Mouse (Mus musculus) urinary bladder, postnatal 14 days (tissue): ENCODE measurements around the gene Foxl2.
A peak's percentile ranks its signal among the peaks of the same experiment; 100 is the strongest.

ENCODE experiments used
- DNase-seq: peaks from one replicate; pipeline ENCODE4 v3.0.0; 2021; ENCODE audit warnings: low spot score

Foxl2 gene

GRCm38 (mm10) chr9:98955103-98955715, at the start of gene Foxl2:
Gene Foxl2, plus strand, starts transcription at chr9:98955288.
- peak; percentile 21 for DNase-seq

DNA sequence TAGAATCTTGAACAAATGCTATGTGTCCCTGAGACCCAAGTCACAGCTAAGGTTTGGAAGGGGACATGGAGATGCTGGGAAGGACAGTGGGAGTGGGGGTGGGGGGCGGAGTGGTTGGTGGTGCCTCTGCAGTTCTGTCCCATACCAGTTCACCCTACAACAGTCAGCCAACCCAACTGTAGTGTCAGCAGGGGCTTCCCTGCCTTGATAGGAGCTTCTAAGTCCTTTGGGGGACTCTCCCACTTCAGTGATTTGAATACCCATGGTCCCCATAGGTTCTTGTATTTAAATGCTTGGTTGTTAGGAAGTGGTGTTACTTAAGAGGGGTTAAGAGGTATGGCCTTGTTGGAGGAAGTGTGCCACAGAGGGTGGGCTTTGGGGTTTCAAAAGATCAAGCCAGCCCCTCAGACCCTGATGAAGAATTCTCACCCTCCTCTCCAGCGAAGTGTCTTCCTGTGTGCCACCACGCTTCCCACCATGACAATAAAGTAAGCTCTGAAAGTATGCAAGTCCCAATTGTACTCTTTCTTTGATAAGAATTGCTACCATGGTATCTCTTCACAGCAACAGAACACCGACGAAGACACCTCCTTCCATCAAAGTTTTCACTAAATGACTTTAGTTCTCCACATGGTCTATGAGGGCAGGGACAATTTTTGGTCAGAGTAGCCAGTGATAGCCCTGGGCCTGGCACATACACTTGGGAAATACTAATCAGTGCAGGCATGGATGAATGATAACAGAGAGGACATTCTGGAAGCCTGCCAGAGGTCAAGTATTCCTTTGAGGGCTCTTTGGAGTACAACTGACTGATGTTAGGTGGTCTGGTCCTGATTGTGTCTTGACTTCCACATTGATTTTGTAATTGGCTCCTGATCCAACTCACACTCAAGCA, 34.2 kb upstream of the Foxl2 start:
- no peak for DNase-seq

- no peak for DNase-seq
Observed at GRCm38 (mm10) chr9:98923119-98923518, 32.0 kb upstream of the Foxl2 start.

GRCm38 (mm10) chr9:98924183-98924582, 30.9 kb upstream of the Foxl2 start:
- DNase-seq = no peak

- DNase-seq = no peak
Observed at GRCm38 (mm10) chr9:98929496-98929895, 25.6 kb upstream of the Foxl2 start.

DNA sequence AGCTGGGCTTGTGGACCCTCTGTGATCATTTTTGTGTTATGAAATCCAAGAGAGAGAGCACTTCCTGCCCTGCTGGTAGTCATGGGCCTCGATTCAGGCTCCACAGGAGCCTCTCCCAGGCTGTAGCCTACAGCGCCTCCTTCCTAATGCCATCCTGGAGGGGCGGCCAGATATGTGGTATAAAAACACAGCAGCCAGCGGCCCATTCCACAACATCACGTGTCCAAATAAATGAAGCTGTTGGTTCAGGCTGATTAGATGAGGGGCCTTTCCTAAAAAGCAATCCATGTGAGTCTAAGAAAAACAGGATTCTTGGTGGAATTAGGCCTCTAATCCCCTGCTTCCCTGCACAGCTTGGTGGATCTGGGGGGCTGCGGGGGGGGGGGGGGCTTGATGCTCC, 22.2 kb upstream of the Foxl2 start:
- DNase-seq = no peak

- no peak for DNase-seq
Observed at GRCm38 (mm10) chr9:98935190-98935909, 19.7 kb upstream of the Foxl2 start.

DNA sequence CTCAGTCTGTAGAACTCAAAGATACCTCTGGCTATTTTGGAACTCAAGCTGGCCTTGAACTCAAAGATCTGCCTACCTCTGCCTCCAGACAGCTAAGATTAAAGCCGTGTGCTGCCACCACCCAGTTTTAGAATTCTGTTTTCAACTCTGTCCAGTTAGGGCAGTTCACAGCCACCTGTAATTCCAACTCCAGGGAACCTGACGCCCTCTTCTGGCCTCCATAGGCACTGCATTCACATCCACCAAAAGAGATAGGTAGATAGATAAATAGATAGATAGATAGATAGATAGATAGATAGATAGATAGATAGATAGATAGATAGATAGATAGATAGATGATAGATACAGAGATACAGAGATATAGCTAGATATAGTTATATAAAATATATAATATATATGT, 15.8 kb upstream of the Foxl2 start:
- DNase-seq = no peak

- DNase-seq = no peak
Observed at GRCm38 (mm10) chr9:98952171-98953050, 2.7 kb upstream of the Foxl2 start.

DNA sequence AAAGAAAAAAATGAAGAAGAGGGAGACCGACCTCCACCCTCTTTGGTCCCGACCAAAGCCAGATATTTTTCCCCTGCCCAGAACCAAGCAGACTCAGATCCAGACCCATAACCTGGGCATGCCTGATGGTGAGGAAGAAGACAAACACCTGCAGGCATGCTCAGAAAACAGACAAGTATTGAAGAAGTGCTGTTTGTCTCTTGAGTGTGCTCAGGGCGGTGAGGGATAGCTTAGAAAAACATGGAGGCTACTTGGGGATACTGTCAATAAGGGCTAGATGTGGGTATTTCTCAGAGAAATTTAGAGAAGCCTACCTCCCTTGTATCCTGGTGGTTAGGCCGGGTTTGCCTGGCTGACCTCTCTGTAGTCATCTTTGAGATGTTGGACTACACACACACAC, 1.8 kb upstream of the Foxl2 start:
- no peak for DNase-seq

GRCm38 (mm10) chr9:98953830-98954229, 1.3 kb upstream of the Foxl2 start:
- DNase-seq = no peak

DNA sequence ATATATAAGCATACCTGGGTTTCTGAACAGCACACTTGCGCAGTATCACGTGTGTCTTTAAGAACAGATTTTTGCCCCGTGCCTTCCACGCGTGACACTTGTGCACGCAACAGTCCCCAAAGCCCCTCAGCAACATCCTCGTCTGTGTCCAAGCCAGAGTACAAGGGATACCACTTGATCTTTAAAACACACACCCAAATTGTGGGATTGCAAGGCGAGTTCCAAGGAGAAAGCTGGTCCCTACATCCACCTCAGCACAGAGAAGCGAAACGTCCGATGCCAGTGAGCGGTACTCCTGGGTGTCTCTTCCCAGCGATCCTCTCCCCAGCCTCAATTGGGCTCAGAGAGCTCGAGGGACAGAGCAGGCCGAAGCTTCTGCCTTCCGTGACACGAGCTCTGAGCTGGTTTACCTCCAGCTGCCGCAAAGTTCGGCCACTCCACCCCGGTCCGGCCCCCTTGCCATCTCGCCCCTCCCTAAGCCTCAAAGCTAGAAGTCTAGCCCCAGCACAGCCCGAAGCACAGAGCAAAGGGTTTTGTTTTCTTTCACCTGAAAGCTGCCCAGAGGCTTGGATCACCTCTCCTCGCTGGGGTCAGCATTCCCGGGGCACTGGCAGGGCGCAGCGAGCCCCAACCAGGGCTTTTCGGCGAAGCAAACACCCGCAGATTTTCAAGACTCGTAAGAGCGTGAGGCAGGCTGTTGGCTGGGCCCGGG, 541 bp upstream of the Foxl2 start:
- DNase-seq = no peak

DNA sequence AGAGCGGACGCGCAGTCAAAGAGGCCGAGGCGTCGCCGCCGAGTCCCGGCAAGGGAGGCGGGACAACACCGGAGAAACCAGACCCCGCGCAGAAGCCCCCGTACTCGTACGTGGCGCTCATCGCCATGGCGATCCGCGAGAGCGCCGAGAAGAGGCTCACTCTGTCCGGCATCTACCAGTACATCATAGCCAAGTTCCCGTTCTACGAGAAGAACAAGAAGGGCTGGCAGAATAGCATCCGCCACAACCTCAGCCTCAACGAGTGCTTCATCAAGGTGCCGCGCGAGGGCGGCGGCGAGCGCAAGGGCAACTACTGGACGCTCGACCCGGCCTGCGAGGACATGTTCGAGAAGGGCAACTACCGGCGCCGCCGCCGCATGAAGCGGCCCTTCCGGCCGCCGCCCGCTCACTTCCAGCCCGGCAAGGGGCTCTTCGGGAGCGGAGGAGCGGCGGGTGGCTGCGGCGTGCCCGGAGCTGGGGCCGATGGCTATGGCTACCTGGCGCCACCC, 682 bp downstream of the Foxl2 start:
- peak; percentile 44 for DNase-seq

DNA sequence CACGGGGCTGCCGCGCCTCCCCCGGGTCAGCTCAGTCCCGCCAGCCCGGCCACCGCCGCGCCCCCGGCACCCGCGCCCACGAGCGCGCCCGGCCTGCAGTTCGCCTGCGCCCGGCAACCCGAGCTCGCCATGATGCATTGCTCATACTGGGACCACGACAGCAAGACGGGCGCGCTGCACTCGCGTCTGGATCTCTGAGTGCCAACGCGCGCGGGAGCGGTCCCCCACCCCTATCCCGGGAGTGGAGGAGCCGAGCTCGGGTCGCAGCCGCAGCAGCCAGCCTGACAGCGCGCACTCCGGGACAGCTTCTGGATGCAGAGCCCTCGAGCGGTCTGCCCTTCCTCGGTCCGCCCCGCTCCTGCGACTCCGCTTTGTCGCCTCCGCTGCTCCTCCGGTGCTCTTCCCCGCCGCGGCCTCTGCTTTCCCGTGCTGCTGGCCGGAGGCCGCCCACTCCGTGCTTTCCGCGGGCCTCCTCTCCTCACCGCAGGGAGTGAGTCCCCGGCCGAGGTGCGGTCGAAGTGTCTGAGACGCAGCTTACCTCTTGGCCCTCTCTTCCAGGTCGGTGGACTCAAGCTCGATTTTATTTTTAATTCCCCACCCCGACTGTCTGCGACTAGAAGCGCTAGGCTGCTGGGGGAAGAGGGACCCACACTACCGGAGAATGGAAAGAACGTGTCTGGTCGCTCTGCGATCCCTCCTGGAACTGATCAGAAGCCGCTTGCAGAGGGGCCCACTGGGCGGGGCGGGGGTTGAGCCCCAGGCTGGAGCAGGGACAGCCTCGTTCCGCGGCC, 1.7 kb downstream of the Foxl2 start:
- DNase-seq = peak; percentile 15

DNA sequence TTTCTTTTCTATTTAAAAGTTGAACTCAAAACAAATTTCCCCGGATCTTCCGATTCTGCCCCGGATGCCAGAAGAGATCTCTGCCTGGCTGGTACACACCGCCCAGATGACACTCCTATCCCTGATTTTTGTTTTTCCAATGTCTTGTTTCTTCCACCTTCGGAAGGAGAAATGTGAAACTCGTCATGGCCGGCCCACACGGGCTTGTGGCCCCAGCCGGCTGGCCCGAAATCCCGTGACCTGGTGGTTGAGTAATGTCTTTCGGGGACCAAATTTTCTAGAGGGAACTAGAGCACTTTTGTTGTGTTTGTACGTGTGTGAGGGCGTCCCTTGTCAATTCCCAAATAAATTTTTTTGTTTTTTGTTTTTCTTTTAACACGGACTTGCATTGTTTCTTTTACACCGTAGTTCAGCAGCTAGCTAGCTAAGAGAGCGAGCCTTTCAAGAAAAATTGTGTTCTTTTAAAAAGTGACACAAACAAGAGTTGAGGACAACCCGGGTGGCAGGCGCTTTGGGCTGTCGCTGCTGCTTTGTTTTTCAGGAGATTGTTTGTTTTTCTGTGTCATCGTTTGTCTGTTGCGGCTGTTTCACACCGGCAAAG, 2.8 kb downstream of the Foxl2 start:
- DNase-seq = no peak

DNA sequence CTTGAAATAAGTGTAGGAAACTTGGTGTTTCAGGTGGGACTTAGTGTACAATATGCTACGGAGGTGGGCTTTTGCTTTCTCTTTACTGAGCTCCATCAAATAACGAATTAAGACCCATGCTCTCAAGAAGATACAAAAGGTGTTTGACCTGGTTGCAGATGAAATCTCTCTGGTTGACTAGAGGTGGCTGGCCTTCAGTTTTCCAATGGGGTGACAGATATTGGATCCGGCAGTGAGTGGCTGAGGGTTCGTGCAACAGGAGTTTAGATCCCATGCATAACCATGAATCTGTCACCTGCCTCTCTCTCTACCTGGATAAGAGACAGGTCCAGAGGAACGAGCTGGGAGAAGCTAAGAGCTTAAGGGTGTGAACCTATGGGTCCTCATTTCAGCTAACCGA, 3.5 kb downstream of the Foxl2 start:
- DNase-seq = no peak

DNA sequence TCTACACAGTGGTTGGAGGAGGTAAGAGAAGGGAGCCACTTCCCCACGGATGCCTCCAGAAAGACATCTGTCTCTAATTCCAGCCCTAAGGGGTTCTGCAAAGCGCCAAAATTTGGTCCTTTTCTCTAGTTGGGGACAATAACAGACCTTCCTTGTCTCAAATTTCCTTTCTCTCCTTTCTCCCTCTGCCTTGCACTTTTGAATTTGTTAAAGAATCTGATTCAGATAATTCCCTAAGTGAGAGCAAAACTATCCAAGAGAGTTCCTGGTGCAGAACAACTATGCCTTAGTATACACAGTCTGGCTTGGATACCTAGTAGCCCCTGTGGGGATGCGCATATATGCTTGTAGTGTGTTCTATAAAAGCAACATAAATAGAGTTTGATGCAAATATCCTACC, 4.8 kb downstream of the Foxl2 start:
- no peak for DNase-seq

DNA sequence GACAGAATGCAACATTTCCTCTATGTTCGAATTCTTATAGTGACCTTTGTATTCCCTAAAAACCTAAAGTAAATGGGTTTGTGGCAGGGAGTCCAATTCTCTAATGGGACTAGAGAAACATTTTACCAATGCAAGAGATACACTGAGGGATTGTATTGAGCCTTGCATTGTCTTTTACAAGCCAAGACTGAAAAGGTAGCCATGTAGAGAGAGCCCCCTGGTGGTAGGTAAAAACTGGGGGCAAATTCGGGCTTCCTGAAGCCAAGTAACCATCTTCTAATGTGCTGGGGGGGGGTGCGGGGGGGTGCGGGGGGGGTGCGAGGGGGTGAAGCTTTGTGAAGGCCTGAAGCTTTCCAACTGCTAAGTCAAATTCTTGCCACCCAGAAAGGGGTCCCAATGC, 5.3 kb downstream of the Foxl2 start:
- DNase-seq = no peak

DNA sequence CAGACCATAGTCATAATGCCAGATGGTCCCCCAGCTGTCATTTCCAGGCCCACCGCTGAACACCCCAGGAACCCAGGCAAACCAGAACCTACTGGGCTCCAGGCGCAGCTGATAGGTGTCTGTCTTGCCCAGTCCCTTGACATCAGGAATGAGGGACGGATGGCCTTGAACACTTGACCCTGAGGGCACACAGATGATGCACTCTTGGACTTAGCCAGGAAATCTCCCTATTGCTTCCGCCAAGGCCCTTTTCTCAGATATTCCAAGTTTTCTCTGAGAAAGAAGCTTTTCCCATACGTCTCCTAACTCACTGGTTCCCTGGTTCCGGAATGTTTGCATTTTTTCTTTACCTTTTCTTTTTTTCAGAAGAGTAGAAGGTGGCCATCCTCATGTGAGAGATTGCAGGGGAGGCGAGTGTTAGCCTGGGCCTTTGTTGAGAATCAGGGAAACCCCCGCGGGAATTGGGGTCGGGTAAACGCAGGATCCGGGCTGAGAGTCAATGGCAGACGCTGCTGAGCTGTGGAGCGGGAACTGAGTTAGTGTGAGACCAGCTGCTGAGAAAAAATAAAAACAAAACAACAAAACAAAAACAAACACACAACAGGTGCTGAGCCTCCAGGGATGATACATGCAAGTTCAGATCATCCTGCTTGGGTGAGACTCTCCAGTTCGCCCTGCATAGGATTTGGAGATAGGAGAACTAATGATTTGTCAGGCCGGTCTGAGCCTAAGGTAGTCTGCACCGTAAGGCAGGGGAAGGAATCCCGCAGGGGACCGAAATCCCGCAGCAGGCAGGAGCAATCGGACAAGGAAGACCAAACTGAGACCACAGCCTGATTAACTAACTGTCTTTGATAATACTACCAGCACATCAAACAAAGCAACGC, 6.7 kb downstream of the Foxl2 start:
- no peak for DNase-seq
